24 mouse cellular contexts compared by ENCODE assay signal in genomic region chr4:114982619-114983018, GRCm38 (mm10). TPM values are rescaled to one million over a fixed set of nuclear protein-coding genes. Genes with fewer than 3 reads are reported as not detected.
DNase-seq lines count a peak whose midpoint lies in the region; ATAC-seq and TF ChIP-seq lines count a peak whose summit lies in the region.
"Had no signal": no experiment of that assay in that cellular context is flagged by ENCODE, and none has a peak within 500 bp of the region (broad histone marks: within the 10 kb centered on the region; RNA-seq: fewer than 3 reads in every experiment).

No protein-coding gene starts in this region.

- TF ChIP-seq CTCF in bone marrow macrophage, adult 2 months (IDR thresholded peaks at IDR 0.05; ENCODE audit: low read depth, low read length) = no peak

- no peaks in the 10 kb centered on the region for H3K9me3 ChIP-seq in hindbrain, embryonic 10.5 days
- H3K9me3 ChIP-seq: embryonic facial prominence, embryonic 15.5 days; forebrain, embryonic 10.5 days; heart, embryonic 10.5 days; hindbrain, embryonic 15.5 days had no signal

- no peak overlapping the region for H3K4me3 ChIP-seq in bone marrow macrophage, adult 2 months (ENCODE audit: insufficient read depth, low read length)
- H3K4me3 ChIP-seq in hindbrain, embryonic 10.5 days = no peak overlapping the region
- H3K4me3 ChIP-seq: embryonic facial prominence, embryonic 15.5 days; erythroblast, embryonic 14.5 days; forebrain, embryonic 10.5 days; gastrocnemius, adult 2 months; heart, embryonic 10.5 days; hindbrain, embryonic 15.5 days had no signal

- H3K27ac ChIP-seq in bone marrow macrophage, adult 2 months (ENCODE audit: insufficient read depth, low read depth, low read length) = peak overlapping the region; percentile 22; the same call in 1 of the 2 replicates
- no peak overlapping the region for H3K27ac ChIP-seq in hindbrain, embryonic 10.5 days
- H3K27ac ChIP-seq: embryonic facial prominence, embryonic 15.5 days; forebrain, embryonic 10.5 days; gastrocnemius, adult 2 months; heart, embryonic 10.5 days; hindbrain, embryonic 15.5 days had no signal

- intact Hi-C loops in heart, postnatal 10 days (cut with DNase I) = no loop called here

- 0 out of 2 replicates have a peak, but pooled peaks have one; percentile 17 for ATAC-seq in megakaryocyte, adult 5-6 weeks (ENCODE audit: poor library complexity, severe bottlenecking)
- ATAC-seq: forebrain, embryonic 14.5 days; intestine, embryonic 16.5 days had no signal

- no peak for TF ChIP-seq POLR2A in bone marrow macrophage, adult 2 months (IDR thresholded peaks at IDR 0.05; ENCODE audit: borderline replicate concordance, low read depth, low read length)

- no peaks in the 10 kb centered on the region for H3K27me3 ChIP-seq in hindbrain, embryonic 10.5 days (ENCODE audit: insufficient read depth, poor library complexity, severe bottlenecking)
- H3K27me3 ChIP-seq: embryonic facial prominence, embryonic 15.5 days; hindbrain, embryonic 15.5 days had no signal

- WGBS in hindbrain, embryonic 10.5 days = 95% methylated on average over 1 of the region's 1 CpGs

- peaks cover 28% of the 10 kb centered on the region for H3K4me1 ChIP-seq in bone marrow macrophage, adult 2 months (ENCODE audit: control insufficient read depth, insufficient read depth, low read length)
- peaks cover 13% of the 10 kb centered on the region for H3K4me1 ChIP-seq in hindbrain, embryonic 10.5 days (replicated peaks)
- H3K4me1 ChIP-seq: heart, embryonic 10.5 days had no signal

- no peaks in the 10 kb centered on the region for H3K36me3 ChIP-seq in hindbrain, embryonic 10.5 days
- H3K36me3 ChIP-seq: embryonic facial prominence, embryonic 15.5 days; heart, embryonic 10.5 days; hindbrain, embryonic 15.5 days had no signal

- DNase-seq in B cell, adult 2 months = peak; percentile 31 to 41
- no peak for DNase-seq in Muller cell, postnatal 12 days (ENCODE audit: inconsistent ontology term)
- DNase-seq in gastrocnemius, postnatal 10 days = no peak
- no peak for DNase-seq in heart, postnatal 10 days
- DNase-seq in hindbrain, embryonic 10.5 days (ENCODE audit: low spot score) = no peak
- DNase-seq: adrenal gland, adult 2 months; adrenal gland, postnatal 25 days; cerebellum, adult 2 months; gastrocnemius, adult 2 months; gastrocnemius, postnatal 36 days; heart, postnatal 14 days had no signal

RNA-seq across cellular contexts. Expression of gene Cmpk1, which starts 4.4 kb away (rescaled TPM):
- 143 and 149 TPM in 2 replicates for polyA plus RNA-seq in bone marrow macrophage, adult 2 months (2012; ENCODE audit: insufficient read depth, insufficient read length, missing spikeins)
- 93.3 and 118 TPM in 2 replicates for total RNA-seq in megakaryocyte, adult 5-6 weeks (2015)
- total RNA-seq in megakaryocyte, adult 5-6 weeks (2017) = 253 and 262 TPM in 2 replicates
- total RNA-seq in gastrocnemius, postnatal 10 days (2021) = 10 to 100 TPM; 32.1 to 36.8 TPM
- total RNA-seq in heart, postnatal 10 days (2021) = 10 to 100 TPM; 50.4 to 55.1 TPM
- polyA plus RNA-seq in hindbrain, embryonic 10.5 days (2016; fragmentation: Nextera tagmentation; extraction: Ambion mirVana) = 88.0 and 91.2 TPM in 2 replicates

RNA-seq across cellular contexts. Expression of gene Stil, which starts 17.3 kb away (rescaled TPM):
- polyA plus RNA-seq in bone marrow macrophage, adult 2 months (2012; ENCODE audit: insufficient read depth, insufficient read length, missing spikeins) = 8.1 and 9.5 TPM in 2 replicates
- total RNA-seq in megakaryocyte, adult 5-6 weeks (2015) = 36.2 and 37.6 TPM in 2 replicates
- total RNA-seq in megakaryocyte, adult 5-6 weeks (2017) = 13.9 and 16.7 TPM in 2 replicates
- 1 to 10 TPM; 1.9 to 2.8 TPM for total RNA-seq in gastrocnemius, postnatal 10 days (2021)
- 1 to 10 TPM; 3.2 to 3.3 TPM for total RNA-seq in heart, postnatal 10 days (2021)
- 15.0 and 20.0 TPM in 2 replicates for polyA plus RNA-seq in hindbrain, embryonic 10.5 days (2016; fragmentation: Nextera tagmentation; extraction: Ambion mirVana)

RNA-seq across cellular contexts. Expression of gene Foxe3, which starts 56.8 kb away (rescaled TPM):
- not detected in 2 replicates for polyA plus RNA-seq in bone marrow macrophage, adult 2 months (2012; ENCODE audit: insufficient read depth, insufficient read length, missing spikeins)
- not detected in 2 replicates for total RNA-seq in megakaryocyte, adult 5-6 weeks (2015)
- not detected in 2 replicates for total RNA-seq in megakaryocyte, adult 5-6 weeks (2017)
- not detected for total RNA-seq in gastrocnemius, postnatal 10 days (2021)
- total RNA-seq in heart, postnatal 10 days (2021) = not detected
- 0.18 and 0.51 TPM in 2 replicates for polyA plus RNA-seq in hindbrain, embryonic 10.5 days (2016; fragmentation: Nextera tagmentation; extraction: Ambion mirVana)
- total RNA-seq: adrenal gland, adult 2 months; adrenal gland, postnatal 25 days; gastrocnemius, adult 2 months; gastrocnemius, postnatal 36 days; heart, adult 18-20 months; heart, postnatal 14 days; hematopoietic stem cell, adult 5-6 weeks had no signal
- polyA plus RNA-seq: C2C12; cerebellum, adult 2 months; embryonic facial prominence, embryonic 15.5 days; erythroblast, embryonic 14.5 days; forebrain, embryonic 14.5 days; heart, embryonic 10.5 days; heart, embryonic 14.5 days; hindbrain, embryonic 15.5 days; intestine, embryonic 16.5 days had no signal

Comparison
In these comparisons a context has a peak if more than half of its experiments do, and no peak if none do; other contexts are left out.
1. DNase-seq: peak in B cell, adult 2 months (2 of 2); none in Muller cell, postnatal 12 days (single experiment), gastrocnemius, postnatal 10 days (single experiment), heart, postnatal 10 days (0 of 2) and hindbrain, embryonic 10.5 days (single experiment).